Mouse (Mus musculus): ENCODE results near the gene Rasl10a.
A peak's percentile ranks its signal among the peaks of the same experiment; 100 is the strongest.

Gene Rasl10a

DNA sequence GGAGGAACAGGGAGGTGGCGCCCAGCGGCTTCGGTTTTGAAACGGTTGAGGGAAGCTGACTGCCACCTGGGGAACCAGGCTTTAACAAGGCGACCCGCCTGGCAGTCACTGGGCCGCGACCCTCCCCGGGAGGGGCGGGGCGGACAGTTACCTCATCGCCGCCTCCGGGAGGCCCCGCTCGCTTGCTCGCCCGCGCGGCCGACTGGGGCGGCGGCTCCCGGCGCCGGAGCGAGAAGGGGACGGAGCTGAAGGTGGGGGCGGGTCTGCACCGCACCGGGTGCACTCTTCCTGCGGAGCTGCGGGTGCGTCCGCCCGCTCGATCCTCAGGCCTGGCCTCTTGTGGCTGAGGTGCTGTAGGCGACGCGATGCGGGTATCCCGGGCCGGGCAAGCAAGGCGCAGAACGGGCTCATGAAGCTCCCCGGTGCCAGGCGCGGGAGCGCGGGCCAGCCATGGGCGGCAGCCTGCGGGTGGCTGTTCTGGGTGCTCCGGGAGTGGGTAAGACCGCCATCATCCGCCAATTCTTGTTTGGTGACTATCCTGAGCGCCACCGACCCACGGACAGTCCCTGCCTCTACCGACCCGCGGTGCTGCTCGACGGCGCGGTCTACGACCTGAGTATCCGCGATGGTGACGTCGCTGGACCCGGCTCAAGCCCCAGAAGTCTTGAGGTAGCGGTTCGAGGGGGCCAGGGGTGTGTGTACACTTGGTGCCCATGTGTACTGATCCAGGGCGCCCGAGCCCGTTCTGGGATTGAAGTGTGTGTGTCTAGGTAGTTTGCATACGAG, at the start of gene Rasl10a:
Rasl10a (plus strand) TSS at position 273 of the 786 bp plus-strand sequence.
- no peak for ATAC-seq (ENCODE audit: insufficient number of reproducible peaks, low FRiP score, low TSS enrichment)

DNA sequence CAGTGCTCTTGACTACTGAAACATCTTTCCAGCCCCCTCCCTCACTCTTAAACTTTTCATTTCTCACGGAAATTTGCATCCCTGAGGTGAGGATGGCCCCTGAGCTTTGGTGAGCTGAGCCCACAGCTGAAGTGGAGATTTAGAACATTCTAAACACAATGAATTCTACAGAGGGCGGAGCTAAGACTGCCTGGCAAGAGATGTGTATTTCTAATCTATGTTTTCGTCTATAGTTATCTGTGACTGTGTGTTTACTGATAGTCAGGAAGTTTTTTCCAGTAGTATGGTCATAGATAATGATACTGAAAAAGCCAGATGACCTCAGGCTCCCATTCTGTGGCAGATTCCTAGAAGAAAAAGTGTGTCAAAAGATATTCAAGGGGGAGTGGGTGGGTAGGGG, 49.1 kb upstream of the Rasl10a start:
- no peak for ATAC-seq (ENCODE audit: insufficient number of reproducible peaks, low FRiP score, low TSS enrichment)

DNA sequence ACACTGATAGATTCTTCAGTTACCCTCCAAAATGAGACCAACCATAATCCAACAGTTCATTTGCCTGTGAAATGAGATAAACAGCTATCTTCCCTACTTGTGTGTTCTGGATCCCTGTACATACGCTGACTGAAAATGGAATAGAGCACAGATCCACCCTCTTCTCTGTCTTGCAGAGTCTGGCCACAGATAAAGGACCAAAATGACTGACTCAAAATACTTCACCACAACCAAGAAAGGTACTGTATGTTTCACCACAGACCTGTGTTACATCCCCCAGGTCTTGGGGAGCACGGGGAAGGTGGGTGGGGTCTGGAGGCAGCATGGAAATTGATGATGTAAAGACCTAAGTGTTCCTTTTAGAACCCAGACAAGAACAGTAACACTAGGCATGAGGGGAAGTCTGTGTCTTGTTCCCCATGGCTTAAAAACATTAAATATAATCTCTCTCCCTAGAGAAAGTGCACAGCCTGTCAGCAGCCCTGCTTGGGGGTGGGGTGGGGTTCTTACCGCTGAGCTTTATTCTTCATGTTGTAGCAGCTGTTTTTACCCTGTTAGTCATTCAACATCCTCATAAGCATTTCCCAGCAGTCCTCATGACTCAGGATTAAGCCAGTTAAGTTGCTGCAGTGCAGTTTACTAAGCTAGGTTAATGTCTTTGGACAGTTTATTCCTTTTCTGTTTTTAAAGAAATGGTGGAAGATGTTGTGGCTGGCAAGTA, 48.4 kb upstream of the Rasl10a start:
- ATAC-seq (ENCODE audit: insufficient number of reproducible peaks, low FRiP score, low TSS enrichment) = no peak

DNA sequence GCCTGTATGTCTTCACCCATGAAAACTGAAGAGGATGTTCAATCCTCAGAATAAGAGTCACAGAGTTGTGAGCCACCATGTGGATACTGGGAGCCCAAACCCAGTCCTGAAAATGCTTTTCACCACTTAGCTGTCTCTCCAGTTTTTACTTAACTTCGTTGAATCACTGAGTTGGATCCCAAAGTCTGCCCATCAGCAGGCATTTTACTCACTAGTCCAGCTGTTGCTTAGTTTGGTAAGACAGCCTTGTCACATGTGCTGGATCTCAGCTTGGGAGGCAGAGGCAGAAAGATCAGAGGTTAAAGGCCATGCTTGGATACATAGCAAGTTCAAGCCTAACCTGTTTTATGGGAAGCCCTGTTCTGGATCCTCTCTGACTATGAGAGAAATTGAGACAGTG, 47.7 kb upstream of the Rasl10a start:
- ATAC-seq (ENCODE audit: insufficient number of reproducible peaks, low FRiP score, low TSS enrichment) = no peak

DNA sequence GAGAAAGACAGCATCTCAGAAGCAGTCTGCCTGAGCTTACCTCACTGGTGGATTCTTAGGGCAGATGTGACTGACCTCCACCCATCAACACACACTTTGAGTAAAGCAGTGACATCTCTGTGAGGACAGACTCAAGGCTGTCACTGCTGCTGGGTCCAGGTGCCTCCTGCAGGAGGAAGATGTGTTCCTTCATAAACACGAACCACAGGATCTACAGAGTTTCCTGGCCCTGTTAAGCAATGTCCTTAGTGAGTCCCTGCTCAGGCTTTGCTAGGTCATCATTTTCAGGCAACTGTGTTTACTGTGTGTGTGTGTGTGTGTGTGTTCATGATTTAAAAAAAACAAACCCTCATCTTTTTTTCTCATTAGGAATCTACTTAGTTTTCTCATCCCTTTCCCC, 46.4 kb upstream of the Rasl10a start:
- ATAC-seq (ENCODE audit: insufficient number of reproducible peaks, low FRiP score, low TSS enrichment) = no peak

DNA sequence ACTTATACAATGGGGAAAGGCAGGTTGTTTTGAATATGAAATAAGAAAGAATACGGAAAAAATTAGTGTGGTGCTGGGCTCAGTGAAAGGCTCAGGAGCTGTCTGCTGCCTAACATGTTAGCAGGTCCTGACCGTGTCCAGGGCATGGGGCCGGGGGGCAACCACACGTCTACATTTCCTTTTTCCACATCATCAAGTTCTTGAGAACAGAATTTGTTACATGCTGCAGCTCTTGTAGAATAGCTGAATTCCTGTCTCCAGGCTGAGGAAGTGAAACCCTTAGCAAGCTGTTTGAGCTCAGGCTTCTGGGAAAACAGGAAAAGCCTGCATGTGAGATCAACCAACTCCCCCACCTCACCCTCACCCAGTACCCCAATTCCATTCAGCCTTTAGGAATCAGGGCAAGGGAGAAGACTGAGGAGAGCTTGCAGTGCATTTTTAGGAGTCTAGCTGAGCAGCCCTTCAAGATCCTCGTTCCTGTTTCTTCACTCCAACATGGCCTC, 45.7 kb upstream of the Rasl10a start:
- ATAC-seq (ENCODE audit: insufficient number of reproducible peaks, low FRiP score, low TSS enrichment) = no peak

DNA sequence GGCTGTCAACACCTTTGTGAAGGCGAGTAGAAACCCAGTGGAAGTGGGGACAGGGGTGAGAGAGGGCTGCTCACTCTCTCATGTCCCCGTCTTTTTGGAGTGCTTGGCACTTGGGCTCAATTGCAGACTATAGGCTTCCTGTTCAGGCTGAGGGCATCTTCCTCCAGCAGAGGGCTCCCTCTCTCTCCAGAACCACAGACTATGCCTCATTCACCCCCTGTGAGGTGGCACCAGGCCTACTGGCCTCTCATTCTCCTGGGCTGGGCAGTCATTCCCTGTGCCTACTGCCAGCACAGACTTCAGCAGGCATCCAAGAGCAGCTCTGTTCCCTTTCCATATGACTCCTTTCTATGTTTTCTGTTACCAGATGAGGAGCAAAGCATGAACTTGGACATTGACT, 42.2 kb upstream of the Rasl10a start:
- peak; percentile 95 for ATAC-seq (ENCODE audit: insufficient number of reproducible peaks, low FRiP score, low TSS enrichment)

DNA sequence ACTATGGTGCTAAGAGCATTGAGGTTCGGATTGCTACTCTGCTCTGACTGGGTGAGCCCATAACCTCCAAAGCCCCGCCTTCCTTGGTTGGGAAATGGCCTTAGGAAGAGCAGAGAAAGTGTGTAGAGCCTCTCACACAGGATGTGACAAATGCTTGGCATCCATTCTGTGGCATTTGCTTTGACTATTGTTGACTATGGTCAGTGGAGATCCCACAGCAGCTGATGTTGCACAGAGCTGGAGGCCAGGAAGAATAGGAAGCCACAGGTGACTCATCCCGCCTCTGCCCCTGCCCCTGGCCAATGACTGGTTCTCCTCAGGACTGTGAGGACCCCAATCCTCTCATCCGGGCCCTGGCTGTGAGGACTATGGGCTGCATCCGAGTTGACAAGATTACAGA, 41.6 kb upstream of the Rasl10a start:
- ATAC-seq (ENCODE audit: insufficient number of reproducible peaks, low FRiP score, low TSS enrichment) = no peak

DNA sequence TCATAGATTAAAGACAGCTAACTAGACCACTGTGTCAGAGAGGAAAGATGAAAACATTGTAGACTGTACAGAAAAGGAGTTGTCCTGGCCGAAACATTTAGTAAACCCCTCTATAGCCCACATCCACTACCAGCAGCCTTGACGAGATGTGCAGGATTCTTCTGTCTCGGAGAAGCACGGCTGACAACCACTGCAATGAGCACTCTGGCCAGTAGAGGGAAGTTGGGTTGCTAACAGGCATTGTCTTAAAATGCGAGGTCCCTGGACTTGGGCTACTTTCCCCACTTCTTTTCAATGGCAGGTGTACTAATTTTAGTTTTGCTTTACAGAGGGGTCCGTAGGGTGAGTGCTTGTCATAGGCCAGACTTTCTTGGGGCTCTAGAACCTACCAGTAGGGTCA, 40.4 kb upstream of the Rasl10a start:
- ATAC-seq (ENCODE audit: insufficient number of reproducible peaks, low FRiP score, low TSS enrichment) = no peak

DNA sequence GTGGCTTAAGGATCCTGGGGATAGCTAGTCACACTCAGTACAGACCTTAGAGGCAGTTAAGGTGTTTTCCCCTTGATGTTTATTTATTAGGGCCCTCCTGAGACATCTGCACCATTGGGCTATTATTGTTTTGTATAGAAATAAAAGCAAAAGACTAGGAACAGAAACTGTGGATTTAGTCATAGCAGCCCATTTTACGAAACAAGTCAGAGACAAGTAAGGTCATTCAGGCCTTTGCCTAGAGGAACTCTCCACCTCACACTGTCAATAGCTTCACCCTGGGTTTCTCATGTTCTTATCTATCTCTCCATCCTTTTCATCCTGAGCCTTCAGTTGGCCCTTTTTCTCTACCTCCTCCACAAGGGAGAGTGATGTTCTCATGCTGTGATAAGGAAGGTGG, 32.8 kb upstream of the Rasl10a start:
- ATAC-seq (ENCODE audit: insufficient number of reproducible peaks, low FRiP score, low TSS enrichment) = no peak

DNA sequence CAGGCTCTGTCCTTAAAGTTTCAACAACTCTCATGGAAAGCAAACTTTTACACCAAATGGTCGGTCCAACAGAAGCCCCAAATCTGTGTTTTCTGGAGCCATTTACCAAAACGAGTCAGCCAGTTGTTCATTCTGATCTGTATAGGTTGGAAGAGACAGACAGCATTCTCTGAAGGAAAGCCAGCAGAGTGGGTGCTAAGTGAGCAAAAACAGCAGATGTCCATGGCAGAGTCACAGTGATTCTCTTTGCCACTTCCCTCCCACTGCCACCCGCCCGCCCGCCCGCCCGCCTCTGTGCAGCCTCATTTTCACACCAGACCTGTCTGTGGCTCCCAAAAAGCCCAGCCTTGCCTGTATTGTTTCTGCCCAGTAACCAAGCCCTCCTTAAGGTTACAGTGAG, 29.7 kb upstream of the Rasl10a start:
- ATAC-seq (ENCODE audit: insufficient number of reproducible peaks, low FRiP score, low TSS enrichment) = no peak

DNA sequence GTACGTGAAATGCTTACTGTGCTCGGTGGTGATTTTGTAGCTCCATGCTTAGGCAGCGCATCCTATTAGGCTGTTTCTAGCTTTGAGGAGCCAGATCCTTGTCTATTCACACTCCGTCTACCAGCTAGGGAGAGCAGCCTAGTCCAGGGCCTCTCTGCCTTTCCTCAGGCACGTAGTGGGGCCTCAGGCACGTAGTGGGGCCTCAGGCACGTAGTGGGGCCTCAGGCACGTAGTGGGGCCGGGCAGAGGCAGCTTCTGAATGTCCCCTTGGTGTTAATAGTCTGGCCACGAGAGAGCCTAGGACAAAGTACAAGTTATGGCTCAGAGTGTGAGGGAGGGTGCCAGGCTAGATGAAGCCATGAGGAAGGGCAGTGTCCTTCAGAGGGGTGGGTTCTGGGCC, 25.2 kb upstream of the Rasl10a start:
- no peak for ATAC-seq (ENCODE audit: insufficient number of reproducible peaks, low FRiP score, low TSS enrichment)

DNA sequence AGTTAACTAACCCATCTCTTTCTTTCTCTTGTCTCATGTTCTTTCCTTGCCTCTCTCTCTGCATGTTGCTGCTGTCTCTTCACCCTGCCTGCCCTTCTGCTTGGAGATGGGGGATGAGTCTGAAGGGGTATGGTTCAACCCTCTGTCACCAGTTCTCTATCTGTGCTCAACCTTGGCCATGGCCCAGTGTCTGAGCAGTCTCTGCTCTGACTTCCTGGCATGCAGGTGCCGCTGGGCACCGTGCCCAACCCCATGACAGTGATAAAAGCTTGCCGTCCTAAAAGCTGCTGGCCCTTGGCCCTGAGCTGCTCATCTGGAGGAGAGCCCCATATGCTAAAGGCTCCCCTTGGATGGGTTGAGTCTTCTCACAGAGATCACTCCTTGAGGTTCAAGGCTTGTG, 24.8 kb upstream of the Rasl10a start:
- ATAC-seq (ENCODE audit: insufficient number of reproducible peaks, low FRiP score, low TSS enrichment) = no peak

DNA sequence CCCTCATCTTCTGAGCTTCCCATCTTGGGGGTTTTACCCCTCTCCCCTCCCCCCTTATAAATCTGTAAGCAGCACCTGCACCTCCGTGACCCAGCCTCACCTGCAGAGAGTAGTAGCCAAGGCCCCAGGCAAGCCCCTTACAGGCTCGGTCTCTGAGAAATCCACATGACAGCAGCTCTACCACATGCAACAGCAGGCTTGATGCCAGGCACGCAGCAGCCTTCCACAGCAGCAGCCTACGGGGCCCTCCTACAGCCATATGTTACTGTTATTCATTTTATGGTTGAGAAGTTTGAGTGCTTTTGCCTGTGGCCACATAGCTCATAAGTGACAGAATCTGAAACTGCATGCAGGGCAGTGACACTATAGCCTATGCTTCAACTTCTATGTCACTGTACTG, 22.5 kb upstream of the Rasl10a start:
- ATAC-seq (ENCODE audit: insufficient number of reproducible peaks, low FRiP score, low TSS enrichment) = no peak

DNA sequence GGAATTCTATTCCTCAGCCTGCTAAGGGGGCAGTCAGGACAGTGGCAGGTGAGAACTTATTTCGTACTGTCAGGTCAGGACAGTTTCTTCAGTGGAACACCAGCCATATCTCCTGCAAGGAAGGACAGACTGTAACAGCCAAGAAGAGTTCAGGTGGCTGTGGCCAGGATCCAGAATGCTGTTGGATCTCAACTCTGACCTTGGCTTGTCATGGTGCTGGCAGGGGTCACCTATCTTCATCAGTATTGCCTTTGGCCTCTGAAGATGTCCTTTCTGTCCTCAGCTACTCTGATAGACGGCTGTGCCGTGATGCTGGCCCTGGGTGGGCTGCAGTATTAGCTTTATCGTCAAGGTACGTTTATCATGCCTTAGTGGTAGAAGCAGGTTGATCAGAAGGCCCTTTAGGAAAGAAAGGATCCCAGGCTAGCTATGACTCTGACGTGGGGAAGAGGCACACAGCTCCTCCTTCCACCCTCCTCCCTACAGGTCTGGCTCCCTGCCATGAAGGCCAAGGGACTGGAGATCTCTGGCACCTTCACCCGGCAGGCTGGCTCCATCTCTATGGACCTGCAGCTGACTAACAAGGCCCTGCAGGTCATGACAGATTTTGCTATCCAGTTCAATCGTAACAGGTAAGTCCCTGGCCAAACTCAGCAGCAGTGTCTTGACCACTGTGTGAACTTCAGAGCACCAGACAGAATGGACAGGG, 20.6 kb upstream of the Rasl10a start:
- 0 out of 2 replicates have a peak, but pooled peaks have one; percentile 72 for ATAC-seq (ENCODE audit: insufficient number of reproducible peaks, low FRiP score, low TSS enrichment)

DNA sequence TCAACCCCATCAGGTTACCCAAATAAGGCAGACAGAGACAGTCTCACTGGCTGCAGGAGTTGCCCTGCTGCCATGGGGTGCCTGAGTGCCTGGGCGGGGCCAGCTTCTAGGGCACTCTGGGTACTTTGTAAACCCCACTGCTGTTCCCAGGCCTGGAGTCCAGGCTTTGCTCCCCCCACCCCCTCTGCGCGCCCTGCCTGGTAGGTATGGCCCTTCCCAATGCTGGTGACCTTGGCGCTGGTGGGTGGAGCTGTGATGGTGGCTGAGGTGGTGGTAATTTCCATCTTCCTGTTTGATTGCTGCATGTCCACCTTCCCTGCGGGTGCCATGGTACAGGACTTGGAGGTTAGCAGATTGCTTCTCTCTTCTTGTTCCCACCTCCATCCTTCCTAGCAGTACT, 17.3 kb upstream of the Rasl10a start:
- ATAC-seq (ENCODE audit: insufficient number of reproducible peaks, low FRiP score, low TSS enrichment) = no peak

DNA sequence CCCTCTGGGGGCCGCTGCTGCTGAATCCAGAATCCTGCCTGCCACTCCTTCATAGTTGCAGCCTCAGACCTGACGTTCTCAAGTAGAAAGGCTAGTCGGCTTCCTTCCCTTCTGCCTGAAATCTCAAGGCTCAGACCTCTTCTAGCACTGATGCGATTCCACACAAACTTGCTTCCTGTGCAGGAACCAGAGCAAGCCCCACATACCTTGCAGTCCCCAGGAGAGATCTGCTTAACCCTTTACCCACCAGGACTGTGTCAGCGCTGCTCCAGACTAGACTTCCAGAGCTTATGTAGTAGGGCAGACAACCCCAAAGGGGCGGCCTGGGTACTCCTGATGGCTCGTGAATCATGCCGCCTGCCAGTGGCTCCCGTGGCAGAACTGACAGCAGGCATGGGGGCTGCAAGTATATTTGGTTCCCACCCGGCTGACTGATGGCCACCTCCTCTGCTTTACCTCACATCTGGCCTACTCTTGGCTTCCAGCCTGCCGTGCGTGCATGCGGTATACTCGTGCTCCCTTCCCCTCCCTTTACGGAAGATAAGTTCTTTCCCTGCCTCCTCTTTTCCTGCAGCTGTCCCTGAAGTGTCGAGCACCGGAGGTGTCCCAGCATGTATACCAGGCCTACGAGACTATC, 16.7 kb upstream of the Rasl10a start:
- ATAC-seq (ENCODE audit: insufficient number of reproducible peaks, low FRiP score, low TSS enrichment) = no peak

DNA sequence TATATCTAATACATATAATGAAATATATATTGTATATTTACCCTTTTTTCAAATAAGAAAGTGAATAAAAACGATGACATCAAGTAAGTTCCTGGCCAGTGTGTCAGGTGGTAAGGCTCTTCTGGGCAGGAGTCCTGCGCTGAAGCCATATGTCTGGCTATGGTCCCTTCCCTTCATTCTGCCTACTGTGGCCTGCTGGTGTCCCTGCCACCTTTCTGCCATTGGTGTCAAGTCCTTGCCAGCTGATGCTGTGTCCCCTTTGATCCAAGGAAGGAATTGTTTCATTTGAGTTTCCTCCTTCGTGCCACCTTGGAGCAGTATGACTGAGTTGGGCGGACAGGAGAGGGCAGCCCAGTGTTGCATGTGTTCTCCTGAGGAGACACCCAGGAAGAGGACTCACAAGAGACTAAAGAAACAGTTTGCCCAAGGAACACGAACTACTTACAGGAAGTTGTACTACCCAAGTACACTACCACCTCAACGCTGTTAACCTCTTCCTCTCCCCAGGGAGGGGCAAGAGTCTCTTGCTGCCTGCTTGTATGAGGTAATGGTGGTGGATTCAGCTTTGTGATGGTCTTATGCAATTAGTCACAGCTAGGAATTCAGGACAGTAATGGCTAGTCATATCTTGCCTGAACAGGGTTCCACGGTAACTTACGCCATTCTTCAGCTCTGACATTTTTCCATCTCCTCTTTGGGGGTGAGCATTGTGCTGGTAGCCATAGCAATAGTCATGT, 15.1 kb upstream of the Rasl10a start:
- peak; percentile 66; the same call in 1 of the 2 replicates for ATAC-seq (ENCODE audit: insufficient number of reproducible peaks, low FRiP score, low TSS enrichment)

DNA sequence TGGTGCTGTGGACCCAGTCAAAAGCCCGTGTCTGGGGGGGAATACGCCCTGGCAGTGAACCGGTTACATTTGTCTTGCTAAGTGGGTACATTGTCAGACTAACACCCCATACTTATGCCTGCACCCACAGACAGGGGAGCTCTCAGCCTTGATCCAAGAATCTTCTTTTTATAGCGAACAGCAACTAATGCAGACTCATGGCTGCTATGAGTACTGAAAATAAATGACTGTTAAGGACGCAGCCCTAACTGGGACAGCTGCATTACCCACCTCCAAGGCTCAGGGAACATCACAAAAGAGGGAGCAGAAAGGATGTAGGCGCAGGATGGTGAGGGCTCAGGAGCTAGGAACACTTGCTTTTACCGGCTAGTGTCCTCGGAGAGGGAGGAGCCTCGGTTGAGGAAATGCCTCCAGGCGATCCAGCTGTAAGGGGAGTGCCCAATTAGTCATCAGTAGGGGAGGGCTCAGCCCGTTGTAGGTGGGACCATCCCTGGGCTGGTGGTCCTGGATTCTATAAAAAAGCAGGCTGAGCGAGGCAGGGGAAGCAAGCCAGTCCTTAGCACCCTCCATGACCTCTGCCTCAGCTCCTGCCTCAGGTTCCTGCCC, 11.5 kb upstream of the Rasl10a start:
- ATAC-seq (ENCODE audit: insufficient number of reproducible peaks, low FRiP score, low TSS enrichment) = no peak

DNA sequence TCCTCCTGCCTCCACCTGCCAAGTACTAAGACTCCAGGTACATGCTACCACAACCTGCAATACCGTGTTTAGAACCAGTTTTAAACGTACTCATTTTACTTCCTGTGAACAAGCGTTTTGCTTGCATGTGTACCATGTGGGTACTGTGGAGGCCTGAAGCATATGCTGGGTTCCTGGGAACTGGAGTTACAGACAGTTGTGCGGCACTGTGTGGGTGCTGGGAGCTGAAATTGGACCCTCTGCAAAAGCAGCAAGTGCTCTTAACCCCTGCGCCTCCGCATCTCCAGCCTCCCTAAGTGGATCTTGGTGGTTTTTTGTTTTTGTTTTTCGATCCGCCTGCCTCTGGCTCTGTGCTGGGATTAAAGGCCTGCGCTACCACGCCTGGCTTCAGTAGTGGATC, 6.3 kb upstream of the Rasl10a start:
- no peak for ATAC-seq (ENCODE audit: insufficient number of reproducible peaks, low FRiP score, low TSS enrichment)

All from cerebellum, adult (tissue).